Mouse (Mus musculus): ENCODE data around the gene Col5a1. TPM values are rescaled to one million over a fixed set of nuclear protein-coding genes. Genes with fewer than 3 reads are reported as not detected.

Col5a1 gene
- polyA plus RNA-seq, 1 experiment = 0.03 TPM

DNA sequence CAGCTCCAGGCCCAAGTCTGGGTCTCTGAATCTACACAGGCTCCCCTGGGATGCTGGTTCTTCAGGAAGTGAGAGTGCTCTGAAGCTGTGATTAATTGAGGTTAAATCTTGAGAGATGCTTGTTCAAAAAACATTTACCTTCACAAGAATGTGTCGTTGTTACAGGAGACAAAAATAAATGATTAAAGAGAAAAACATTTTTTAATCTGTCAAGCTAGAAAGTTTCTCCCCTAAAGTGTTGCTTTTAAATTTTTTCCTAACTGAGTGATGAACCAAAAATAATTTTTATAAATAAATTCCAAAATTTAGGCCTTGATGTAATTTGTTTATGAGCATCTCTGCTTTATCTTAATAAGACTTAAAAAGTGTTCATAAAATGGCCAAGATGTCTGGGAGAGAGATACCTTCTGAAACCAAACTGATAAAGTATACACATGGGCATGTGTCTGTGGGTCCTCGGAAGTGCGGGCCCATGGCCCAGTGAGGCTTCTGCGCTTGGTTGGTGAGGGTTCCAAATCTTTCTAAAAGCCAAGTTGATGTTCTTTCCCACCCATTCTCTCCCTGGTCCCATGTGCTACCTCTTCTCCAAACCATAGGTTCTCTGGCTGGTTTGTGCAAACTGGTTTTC is 177.6 kb downstream of the Col5a1 start:
- no peaks in the 10 kb centered on the region for H3K36me3 ChIP-seq (replicated peaks; ENCODE audit: low read length)
- TF ChIP-seq FLI1 (IDR thresholded peaks at IDR 0.05; ENCODE audit: low read length) = no peak
- TF ChIP-seq GATA1 (IDR thresholded peaks at IDR 0.05; ENCODE audit: borderline replicate concordance, low read length) = no peak
- peaks cover 15% of the 10 kb centered on the region for H3K27me3 ChIP-seq (replicated peaks)
- no peaks in the 10 kb centered on the region for H3K4me1 ChIP-seq
- H3K4me3 ChIP-seq (replicated peaks) = no peak overlapping the region
- H3K9me3 ChIP-seq = peaks cover 8% of the 10 kb centered on the region

DNA sequence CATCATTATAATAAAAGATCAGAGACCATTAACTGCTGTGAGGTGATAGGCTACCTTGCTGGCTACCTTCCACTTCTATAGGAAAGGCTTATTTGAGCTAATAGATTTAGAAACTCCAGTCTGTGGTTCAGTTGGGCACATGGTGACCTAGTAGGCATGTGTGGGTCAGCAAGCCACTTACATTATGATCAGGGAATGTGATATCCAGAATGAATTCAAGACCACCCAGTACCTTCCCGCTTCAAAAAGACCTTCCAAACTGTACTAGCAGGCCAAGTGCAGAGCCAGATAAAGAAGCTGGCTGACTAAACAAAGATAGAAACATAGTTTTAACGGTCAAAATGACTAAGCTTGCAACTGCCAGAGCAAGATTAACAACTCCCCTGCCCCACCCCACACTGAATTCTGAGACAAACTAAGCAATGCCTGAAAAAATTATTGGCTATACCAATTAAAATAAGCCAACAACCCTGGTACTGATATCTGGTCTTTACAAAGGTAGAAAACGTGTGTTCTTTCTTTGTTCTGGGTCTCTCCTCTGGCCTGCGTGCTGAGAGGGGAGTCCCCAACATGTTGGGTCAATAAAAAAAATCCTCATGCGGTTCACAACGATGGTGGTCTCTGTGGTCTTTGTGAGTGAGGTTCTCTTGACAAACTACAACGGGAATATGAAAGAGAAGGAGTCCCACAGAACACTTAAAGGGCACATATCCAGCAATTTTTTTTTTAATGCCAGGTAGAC is 178.3 kb downstream of the Col5a1 start:
- peaks cover 15% of the 10 kb centered on the region for H3K27me3 ChIP-seq (replicated peaks)
- H3K36me3 ChIP-seq (replicated peaks; ENCODE audit: low read length) = no peaks in the 10 kb centered on the region
- no peaks in the 10 kb centered on the region for H3K4me1 ChIP-seq
- H3K9me3 ChIP-seq = peaks cover 8% of the 10 kb centered on the region
- H3K4me3 ChIP-seq (replicated peaks) = no peak overlapping the region
- TF ChIP-seq FLI1 (IDR thresholded peaks at IDR 0.05; ENCODE audit: low read length) (no peak), GATA1 (IDR thresholded peaks at IDR 0.05; ENCODE audit: borderline replicate concordance, low read length) (no peak)

DNA sequence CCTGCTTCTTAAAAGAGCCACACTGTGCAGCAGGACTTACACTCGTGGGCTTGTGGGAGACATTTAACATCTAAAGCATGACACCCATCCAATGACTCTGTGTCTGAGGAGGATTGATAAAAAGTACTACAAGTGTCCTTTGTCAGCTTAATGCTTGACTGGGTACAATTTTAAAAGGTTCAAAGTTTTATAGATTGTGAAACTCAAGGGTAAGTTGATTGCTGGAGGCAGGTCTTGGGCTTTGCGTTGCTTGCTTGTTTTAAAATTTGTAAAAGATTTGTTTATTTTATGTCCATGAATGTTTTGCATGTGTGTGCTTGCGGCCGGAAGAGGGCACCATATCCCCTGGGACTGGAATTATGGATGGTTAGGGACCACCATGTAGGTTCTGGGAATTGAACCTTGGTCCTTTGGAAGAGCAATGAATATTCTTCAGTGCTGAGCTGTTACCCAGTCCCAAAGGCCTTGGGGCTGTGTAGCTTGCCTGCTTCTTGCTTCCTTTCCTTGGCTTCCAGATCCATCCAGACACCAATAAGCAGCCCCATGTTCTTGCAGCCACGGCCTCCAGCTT is 178.9 kb downstream of the Col5a1 start:
- no peaks in the 10 kb centered on the region for H3K36me3 ChIP-seq (replicated peaks; ENCODE audit: low read length)
- H3K4me3 ChIP-seq (replicated peaks) = no peak overlapping the region
- no peak for TF ChIP-seq FLI1 (IDR thresholded peaks at IDR 0.05; ENCODE audit: low read length)
- TF ChIP-seq GATA1 (IDR thresholded peaks at IDR 0.05; ENCODE audit: borderline replicate concordance, low read length) = no peak
- H3K27me3 ChIP-seq (replicated peaks) = peaks cover 15% of the 10 kb centered on the region
- H3K9me3 ChIP-seq = peaks cover 8% of the 10 kb centered on the region
- H3K4me1 ChIP-seq = no peaks in the 10 kb centered on the region

DNA sequence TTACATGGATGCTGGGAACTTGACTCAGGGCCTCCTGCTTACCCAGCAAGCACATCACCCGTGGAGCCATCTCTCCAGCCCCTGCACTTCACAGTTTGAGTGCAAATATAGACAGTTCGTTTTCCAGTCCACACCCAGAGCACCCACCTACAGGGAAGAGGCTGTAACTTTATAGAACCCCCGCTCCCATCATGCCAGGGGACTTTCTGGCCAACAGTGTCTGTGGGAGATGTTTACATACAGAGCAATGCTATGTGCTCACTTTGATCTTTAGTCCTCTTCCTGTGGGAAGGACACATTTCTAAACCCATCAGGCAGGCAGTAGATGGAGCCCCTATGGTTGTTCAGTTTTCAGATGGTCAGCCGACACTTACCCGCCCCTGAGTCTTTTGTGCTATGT is 180.5 kb downstream of the Col5a1 start:
- TF ChIP-seq GATA1 (IDR thresholded peaks at IDR 0.05; ENCODE audit: borderline replicate concordance, low read length) (no peak), FLI1 (IDR thresholded peaks at IDR 0.05; ENCODE audit: low read length) (no peak)
- Histone ChIP-seq H3K36me3 (replicated peaks; ENCODE audit: low read length) (no peaks in the 10 kb centered on the region), H3K4me3 (replicated peaks) (no peak overlapping the region), H3K27me3 (replicated peaks) (peaks cover 10% of the 10 kb centered on the region), H3K4me1 (no peaks in the 10 kb centered on the region), H3K9me3 (peaks cover 8% of the 10 kb centered on the region)

DNA sequence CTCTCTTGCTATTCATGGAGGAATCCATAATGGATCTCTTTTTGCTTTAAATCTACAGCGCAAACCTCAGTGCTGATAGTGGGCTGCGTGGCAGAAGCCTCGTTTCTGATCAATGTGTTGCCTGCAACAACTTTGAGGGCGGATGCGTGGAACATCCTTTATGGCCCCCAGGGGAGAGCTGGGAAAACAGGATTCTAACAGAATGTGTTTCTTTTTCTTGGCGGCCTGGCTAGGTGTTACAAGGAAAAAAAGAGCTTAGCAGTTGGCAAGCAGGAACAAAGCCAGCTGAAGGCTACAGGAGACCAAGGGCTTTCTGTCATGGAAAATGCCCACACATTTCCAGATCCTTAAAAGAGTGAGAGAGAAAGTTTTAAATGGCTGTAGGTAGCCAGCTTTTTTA is 180.9 kb downstream of the Col5a1 start:
- TF ChIP-seq FLI1 (IDR thresholded peaks at IDR 0.05; ENCODE audit: low read length) (no peak), GATA1 (IDR thresholded peaks at IDR 0.05; ENCODE audit: borderline replicate concordance, low read length) (no peak)
- peaks cover 7% of the 10 kb centered on the region for H3K27me3 ChIP-seq (replicated peaks)
- no peaks in the 10 kb centered on the region for H3K36me3 ChIP-seq (replicated peaks; ENCODE audit: low read length)
- H3K4me3 ChIP-seq (replicated peaks) = no peak overlapping the region
- H3K9me3 ChIP-seq = peaks cover 8% of the 10 kb centered on the region
- H3K4me1 ChIP-seq = no peaks in the 10 kb centered on the region

DNA sequence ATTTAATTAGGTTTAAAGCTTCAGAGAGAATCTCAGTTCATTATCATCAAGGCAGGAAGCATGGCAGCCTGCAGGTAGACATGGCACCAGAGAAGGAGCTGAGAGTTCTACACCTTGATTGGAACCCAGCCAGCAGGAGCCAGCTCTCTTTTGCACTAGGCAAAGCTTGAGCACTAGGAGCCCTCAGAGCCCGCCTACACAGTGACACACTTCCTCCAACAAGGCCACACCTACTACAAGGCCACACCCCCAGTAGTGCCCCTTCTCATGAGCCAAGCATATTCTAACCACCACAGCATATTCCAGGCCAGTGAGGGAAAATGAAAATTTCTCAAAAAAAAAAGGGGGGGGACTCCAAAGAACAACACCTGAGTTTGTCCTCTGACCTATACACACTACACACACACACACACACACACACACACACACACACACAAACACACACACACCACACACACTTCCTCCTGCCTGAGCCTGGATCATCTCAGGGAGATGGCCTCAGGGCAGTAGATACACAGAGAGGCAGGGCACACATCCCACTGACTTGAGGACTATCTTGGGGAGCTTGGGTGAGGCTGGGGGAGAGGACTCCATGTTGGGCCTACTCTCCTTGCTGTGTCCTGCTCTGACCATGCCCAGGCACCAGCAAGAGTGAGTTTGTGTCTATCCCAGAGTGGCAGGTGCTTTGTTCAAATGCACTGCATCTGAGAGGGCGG is 181.8 kb downstream of the Col5a1 start:
- Histone ChIP-seq H3K27me3 (replicated peaks) (peaks cover 7% of the 10 kb centered on the region), H3K36me3 (replicated peaks; ENCODE audit: low read length) (no peaks in the 10 kb centered on the region), H3K4me3 (replicated peaks) (no peak overlapping the region), H3K9me3 (peaks cover 12% of the 10 kb centered on the region), H3K4me1 (no peaks in the 10 kb centered on the region)
- TF ChIP-seq FLI1 (IDR thresholded peaks at IDR 0.05; ENCODE audit: low read length) = no peak
- TF ChIP-seq GATA1 (IDR thresholded peaks at IDR 0.05; ENCODE audit: borderline replicate concordance, low read length) = no peak

DNA sequence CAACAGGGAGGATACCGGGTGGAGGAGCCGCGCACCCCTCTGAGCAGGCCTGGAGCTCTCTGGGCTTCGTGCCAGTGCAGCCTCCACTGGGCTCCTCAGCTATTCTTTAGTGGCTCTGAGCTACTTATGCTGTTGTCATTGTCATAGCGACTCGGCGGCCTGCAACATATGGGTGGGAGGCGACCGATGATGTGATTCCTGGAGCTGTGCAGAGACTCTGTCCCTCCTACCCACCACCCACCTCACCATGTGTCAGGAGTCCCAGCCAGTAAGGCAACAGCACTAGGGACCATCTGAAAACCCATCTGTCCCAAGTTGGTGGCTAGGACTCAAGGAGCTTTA is 182.3 kb downstream of the Col5a1 start:
- TF ChIP-seq FLI1 (IDR thresholded peaks at IDR 0.05; ENCODE audit: low read length) = no peak
- no peak for TF ChIP-seq GATA1 (IDR thresholded peaks at IDR 0.05; ENCODE audit: borderline replicate concordance, low read length)
- H3K27me3 ChIP-seq (replicated peaks) = peaks cover 7% of the 10 kb centered on the region
- no peak overlapping the region for H3K4me3 ChIP-seq (replicated peaks)
- no peaks in the 10 kb centered on the region for H3K36me3 ChIP-seq (replicated peaks; ENCODE audit: low read length)
- H3K9me3 ChIP-seq = peaks cover 15% of the 10 kb centered on the region
- H3K4me1 ChIP-seq = no peaks in the 10 kb centered on the region

DNA sequence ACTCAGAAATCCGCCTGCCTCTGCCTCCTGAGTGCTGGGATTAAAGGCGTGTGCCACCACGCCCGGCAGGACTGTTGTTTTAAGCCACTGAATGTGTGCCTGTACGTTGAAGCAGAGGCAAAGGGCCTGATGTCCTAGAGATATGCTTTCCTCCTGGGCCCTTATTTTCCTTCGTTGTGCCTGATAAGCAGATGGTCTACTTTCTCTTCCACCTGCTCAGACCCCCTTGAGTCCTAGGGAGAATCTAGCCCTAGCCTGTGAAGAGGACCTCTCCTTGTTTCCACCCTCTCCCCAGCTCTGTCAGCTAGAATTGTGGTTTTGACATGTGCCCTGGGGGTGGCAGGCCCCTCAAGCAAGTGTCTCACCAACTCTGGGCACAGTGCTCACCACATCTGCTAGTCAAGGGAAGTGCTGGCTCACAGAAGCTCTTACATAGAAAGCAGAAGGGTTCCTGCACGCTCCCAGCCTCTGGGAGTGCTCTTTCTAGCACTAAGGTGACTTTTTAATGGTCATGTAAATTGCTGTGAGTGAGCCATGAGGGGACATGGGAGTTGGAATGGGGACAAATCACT is 189.5 kb downstream of the Col5a1 start:
- no peak for TF ChIP-seq GATA1 (IDR thresholded peaks at IDR 0.05; ENCODE audit: borderline replicate concordance, low read length)
- no peak for TF ChIP-seq FLI1 (IDR thresholded peaks at IDR 0.05; ENCODE audit: low read length)
- no peaks in the 10 kb centered on the region for H3K4me1 ChIP-seq
- H3K27me3 ChIP-seq (replicated peaks) = peaks cover 7% of the 10 kb centered on the region
- H3K4me3 ChIP-seq (replicated peaks) = no peak overlapping the region
- peaks cover 13% of the 10 kb centered on the region for H3K9me3 ChIP-seq
- H3K36me3 ChIP-seq (replicated peaks; ENCODE audit: low read length) = no peaks in the 10 kb centered on the region

DNA sequence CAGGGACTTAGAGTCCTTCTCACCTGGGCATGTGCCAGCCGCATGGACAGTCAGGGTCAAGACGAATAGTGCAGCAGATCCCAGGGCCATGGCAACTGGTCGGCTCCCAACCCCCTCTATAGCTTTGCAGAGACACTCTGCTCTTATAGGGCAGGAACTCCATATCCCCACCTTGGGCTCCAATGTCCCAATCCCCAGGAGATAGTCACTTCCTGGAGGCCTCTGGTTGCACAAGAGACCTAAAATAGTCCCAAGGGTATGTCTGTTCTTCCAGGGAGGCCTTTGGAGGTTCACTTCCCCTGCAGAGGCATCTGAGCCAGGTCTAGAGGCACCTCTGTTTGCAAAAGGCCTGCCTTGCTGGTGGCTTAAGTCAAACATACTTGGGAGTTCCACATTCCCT is 198.5 kb downstream of the Col5a1 start, which contains the start of gene Fcnb:
Fcnb (minus strand) TSS at position 118 of the 400 bp plus-strand sequence.
- TF ChIP-seq GATA1 (IDR thresholded peaks at IDR 0.05; ENCODE audit: borderline replicate concordance, low read length) = no peak
- TF ChIP-seq FLI1 (IDR thresholded peaks at IDR 0.05; ENCODE audit: low read length) = no peak
- Histone ChIP-seq H3K4me3 (replicated peaks) (no peak within 1 kb of the TSS), H3K9me3 (peaks cover 6% of the 10 kb centered on the region), H3K27me3 (replicated peaks) (peaks cover 27% of the 10 kb centered on the region), H3K4me1 (peaks cover 4% of the 10 kb centered on the region; the same call in 1 of the 2 replicates), H3K36me3 (replicated peaks; ENCODE audit: low read length) (no peaks in the 10 kb centered on the region)

Measured in megakaryocyte, embryonic 14.5 days (primary cell).